Mouse (Mus musculus) fibroblast of lung, adult 2 months (primary cell): Measurements from ENCODE around the gene Nxf1.

Source experiments
- DNase-seq: peaks from one replicate; pipeline ENCODE4 v3.0.0-alpha.2; 2011; ENCODE audit warnings: low read depth

The Nxf1 gene

GRCm38 (mm10) chr19:8770567-8771270 lies 13.8 kb downstream of the Nxf1 start, which contains the start of gene Tmem223:
Tmem223 (plus strand) TSS chr19:8770996.
- DNase-seq = no peak

- DNase-seq = no peak
Measured at GRCm38 (mm10) chr19:8772996-8773395, 16.1 kb downstream of the Nxf1 start.

- DNase-seq = no peak
Measured at GRCm38 (mm10) chr19:8773409-8773808, 16.5 kb downstream of the Nxf1 start.

GRCm38 (mm10) chr19:8774086-8774835 lies 17.4 kb downstream of the Nxf1 start, which contains the start of gene Tmem179b:
Tmem179b (minus strand) TSS chr19:8774467.
- peak; percentile 71 for DNase-seq

- no peak for DNase-seq
Measured at GRCm38 (mm10) chr19:8774951-8775421, 18.1 kb downstream of the Nxf1 start.

GRCm38 (mm10) chr19:8786008-8786781 lies 29.3 kb downstream of the Nxf1 start, which contains the start of gene Taf6l:
Taf6l (minus strand) TSS chr19:8786417.
- DNase-seq = peak; percentile 89

- DNase-seq = no peak
Measured at GRCm38 (mm10) chr19:8788521-8788920, 31.6 kb downstream of the Nxf1 start.

GRCm38 (mm10) chr19:8789171-8789570 lies 32.3 kb downstream of the Nxf1 start:
- no peak for DNase-seq

- DNase-seq = no peak
Measured at GRCm38 (mm10) chr19:8790171-8790570, 33.3 kb downstream of the Nxf1 start.

- DNase-seq = peak; percentile 88
Measured at GRCm38 (mm10) chr19:8798264-8798946, 41.5 kb downstream of the Nxf1 start, which contains the start of gene Polr2g. Polr2g (minus strand) TSS chr19:8798577.

GRCm38 (mm10) chr19:8798947-8799315 lies 42.1 kb downstream of the Nxf1 start:
- no peak for DNase-seq

GRCm38 (mm10) chr19:8802130-8802821 lies 45.4 kb downstream of the Nxf1 start, which contains the start of gene Zbtb3:
Zbtb3 (plus strand) TSS chr19:8802555.
- DNase-seq = peak; percentile 99

- DNase-seq = no peak
Measured at GRCm38 (mm10) chr19:8803204-8803780, 46.4 kb downstream of the Nxf1 start.

GRCm38 (mm10) chr19:8803879-8804660 lies 47.2 kb downstream of the Nxf1 start:
- DNase-seq = no peak

GRCm38 (mm10) chr19:8806810-8807209 lies 49.9 kb downstream of the Nxf1 start:
- DNase-seq = no peak

GRCm38 (mm10) chr19:8815812-8816211 lies 58.9 kb downstream of the Nxf1 start:
- DNase-seq = no peak

- no peak for DNase-seq
Measured at GRCm38 (mm10) chr19:8817001-8817400, 60.1 kb downstream of the Nxf1 start.

- no peak for DNase-seq
Measured at GRCm38 (mm10) chr19:8818301-8818798, 61.5 kb downstream of the Nxf1 start.

GRCm38 (mm10) chr19:8818801-8819595 lies 62.1 kb downstream of the Nxf1 start, which contains the start of gene Ttc9c:
Ttc9c (minus strand) TSS chr19:8819333.
- peak; percentile 97 for DNase-seq
